ENCODE assay signal across 8 mouse cellular contexts in genomic region chr4:45755881-45756280, GRCm38 (mm10). TPM values are rescaled to one million over a fixed set of nuclear protein-coding genes. Genes with fewer than 3 reads are reported as not detected.
DNase-seq lines count a peak whose midpoint lies in the region; ATAC-seq and TF ChIP-seq lines count a peak whose summit lies in the region.

No protein-coding gene starts in this region.

- H3K36me3 ChIP-seq in embryonic facial prominence, embryonic 14.5 days (ENCODE audit: control insufficient read depth, insufficient read depth, low read length): no peaks in the 10 kb centered on the region
- no peaks in the 10 kb centered on the region for H3K36me3 ChIP-seq in lung, postnatal 0 days (ENCODE audit: insufficient read depth, low read length)

- no peak for TF ChIP-seq EP300 in lung, postnatal 0 days (IDR thresholded peaks at IDR 0.05)

- peak; percentile 31 for TF ChIP-seq CTCF in lung, postnatal 0 days (IDR thresholded peaks at IDR 0.05)

- H3K4me2 ChIP-seq in embryonic facial prominence, embryonic 14.5 days (ENCODE audit: low read depth, low read length): peak overlapping the region; percentile 29; the same call in 1 of the 2 replicates
- no peak overlapping the region for H3K4me2 ChIP-seq in lung, postnatal 0 days (replicated peaks; ENCODE audit: low read depth, low read length)

- peak overlapping the region; percentile 61 for H3K27ac ChIP-seq in embryonic facial prominence, embryonic 14.5 days (replicated peaks; ENCODE audit: low read depth, low read length)
- H3K27ac ChIP-seq in lung, postnatal 0 days (ENCODE audit: low read length): no peak overlapping the region

- peak; percentile 75 for ATAC-seq in embryonic facial prominence, embryonic 14.5 days (ENCODE audit: low read depth)
- peak; percentile 86 for ATAC-seq in lung, postnatal 0 days
- ATAC-seq in erythroblast, adult 5-6 weeks (replicated peaks; ENCODE audit: low FRiP score, poor library complexity, severe bottlenecking): no peak

- H3K27me3 ChIP-seq in embryonic facial prominence, embryonic 14.5 days (replicated peaks; ENCODE audit: control insufficient read depth, insufficient read depth, low read length): no peaks in the 10 kb centered on the region
- H3K27me3 ChIP-seq in lung, postnatal 0 days (replicated peaks; ENCODE audit: insufficient read depth, low read length): no peaks in the 10 kb centered on the region

- H3K4me1 ChIP-seq in embryonic facial prominence, embryonic 14.5 days (ENCODE audit: control insufficient read depth, insufficient read depth, low read length): peaks cover 13% of the 10 kb centered on the region
- peaks cover 8% of the 10 kb centered on the region; the same call in 1 of the 2 replicates for H3K4me1 ChIP-seq in lung, postnatal 0 days (ENCODE audit: insufficient read depth, low read depth, low read length)

- no peaks in the 10 kb centered on the region for H3K9me3 ChIP-seq in embryonic facial prominence, embryonic 14.5 days (ENCODE audit: control insufficient read depth, low read length)
- no peaks in the 10 kb centered on the region for H3K9me3 ChIP-seq in lung, postnatal 0 days (ENCODE audit: low read length)

- DNase-seq in kidney, postnatal 10 days: peak; percentile 56
- no peak for DNase-seq in kidney, postnatal 36 days
- DNase-seq in embryonic facial prominence, embryonic 14.5 days (ENCODE audit: low spot score): peak; percentile 85
- DNase-seq in layer of hippocampus, adult 18-20 months (ENCODE audit: low spot score in 2 of 2): peak; percentile 81 to 91
- peak; percentile 90 for DNase-seq in lung, postnatal 0 days (ENCODE audit: low spot score)
- peak; percentile 75 to 79 for DNase-seq in urinary bladder, postnatal 4 days (ENCODE audit: low spot score in 2 of 2)
- no peak for DNase-seq in adrenal gland, adult 8-10 months

- no peak overlapping the region for H3K4me3 ChIP-seq in embryonic facial prominence, embryonic 14.5 days (ENCODE audit: low read depth, low read length)
- H3K4me3 ChIP-seq in lung, postnatal 0 days (ENCODE audit: low read depth, low read length): no peak overlapping the region

- no peak overlapping the region for H3K9ac ChIP-seq in embryonic facial prominence, embryonic 14.5 days (ENCODE audit: low read depth, low read length)
- no peak overlapping the region for H3K9ac ChIP-seq in lung, postnatal 0 days (replicated peaks; ENCODE audit: low read depth)

- WGBS in embryonic facial prominence, embryonic 14.5 days: 44% methylated on average over 17 of the region's 17 CpGs
- WGBS in lung, postnatal 0 days: 49% methylated on average over 17 of the region's 17 CpGs

RNA-seq across cellular contexts. Expression of gene Aldh1b1, which starts 42.9 kb away (rescaled TPM):
- 1.5 and 2.1 TPM in 2 replicates for polyA plus RNA-seq in embryonic facial prominence, embryonic 14.5 days (2014; fragmentation: Nextera tagmentation; extraction: Ambion mirVana)
- total RNA-seq in layer of hippocampus, adult 18-20 months (2021): 1 to 10 TPM; 7.4 to 8.5 TPM
- 3.7 and 5.5 TPM in 2 replicates for polyA plus RNA-seq in lung, postnatal 0 days (2015; fragmentation: Nextera tagmentation; extraction: Ambion mirVana)
- 1.3 TPM in 2 replicates for total RNA-seq in erythroblast, adult 5-6 weeks (2015; ENCODE audit: low replicate concordance)
- total RNA-seq in erythroblast, adult 5-6 weeks (2017; ENCODE audit: low replicate concordance): 1.6 and 2.2 TPM in 2 replicates
- 10 to 100 TPM; 39.2 to 46.2 (median 41.9) TPM for total RNA-seq in adrenal gland, adult 8-10 months (2022)

Comparison
In these comparisons a context has a peak if more than half of its experiments do, and no peak if none do; other contexts are left out.
1. DNase-seq: peak in kidney, postnatal 10 days (single experiment), embryonic facial prominence, embryonic 14.5 days (single experiment), layer of hippocampus, adult 18-20 months (2 of 2), lung, postnatal 0 days (single experiment) and urinary bladder, postnatal 4 days (2 of 2); none in kidney, postnatal 36 days (0 of 2) and adrenal gland, adult 8-10 months (single experiment).
2. RNA of gene Aldh1b1, which starts 42.9 kb away (total RNA-seq): 39.2 to 46.2 TPM in adrenal gland, adult 8-10 months; 7.4 to 8.5 TPM in layer of hippocampus, adult 18-20 months and 1.3 to 2.2 TPM in erythroblast, adult 5-6 weeks; every median in the first group is over 4 times any median in the second.